Mouse (Mus musculus) midbrain, embryonic 15.5 days (tissue): Measurements from ENCODE around the gene Supt6. TPM values are rescaled to one million over a fixed set of nuclear protein-coding genes. Genes with fewer than 3 reads are reported as not detected.
A peak's percentile ranks its signal among the peaks of the same experiment; 100 is the strongest.

ENCODE experiments used
- ATAC-seq: fragments of 200-750 bp; cut with Nextera tagmentation; replicated peaks from 2 replicates; pipeline ENCODE4 v1.8.0; 2017; ENCODE audit warnings: moderate TSS enrichment
- H3K27ac ChIP-seq: fragments of 300-500 bp; sonication (generic); 2 replicates; pipeline ENCODE4 v1.5.1; 2015; ENCODE audit warnings: mild to moderate bottlenecking, inconsistent platforms
- H3K27me3 ChIP-seq: fragments of 300-500 bp; sonication (generic); replicated peaks from 2 replicates; pipeline ENCODE4 v1.6.1; 2015; ENCODE audit warnings: inconsistent platforms
- H3K36me3 ChIP-seq: fragments of 300-500 bp; sonication (generic); replicated peaks from 2 replicates; pipeline ENCODE4 v1.6.1; 2015; ENCODE audit warnings: inconsistent platforms
- H3K4me1 ChIP-seq: fragments of 300-500 bp; sonication (generic); 2 replicates; pipeline ENCODE4 v1.6.1; 2015; ENCODE audit warnings: inconsistent platforms
- H3K4me2 ChIP-seq: fragments of 300-500 bp; sonication (generic); 2 replicates; pipeline ENCODE4 v1.6.1; 2015; ENCODE audit warnings: inconsistent platforms, mild to moderate bottlenecking, moderate library complexity
- H3K4me3 ChIP-seq: fragments of 300-500 bp; sonication (generic); 2 replicates; pipeline ENCODE4 v1.5.1; 2015; ENCODE audit warnings: mild to moderate bottlenecking, inconsistent platforms
- H3K9ac ChIP-seq: fragments of 300-500 bp; sonication (generic); 2 replicates; pipeline ENCODE4 v1.6.1; 2015; ENCODE audit warnings: mild to moderate bottlenecking, inconsistent platforms
- H3K9me3 ChIP-seq: fragments of 300-500 bp; sonication (generic); 2 replicates; pipeline ENCODE4 v1.6.1; 2016; ENCODE audit warnings: inconsistent platforms
- WGBS: fragments of 180-500 bp; shearing (Covaris S2); methylation state at CpG from one replicate; pipeline ENCODE4 v1.1.7; 2015; ENCODE audit warnings: mixed read lengths; 5-methylcytosine and 5-hydroxymethylcytosine counted together
- microRNA-seq: library from miRNA; unstranded; fragments of <30 nt; microRNA quantifications from one replicate; pipeline ENCODE4, GENCODE M21; 2016
- polyA plus RNA-seq: library from polyadenylated mRNA; unstranded; fragments of >200 nt; fragmentation: Nextera tagmentation; extraction: Ambion mirVana; gene quantifications from 2 replicates; pipeline ENCODE4 v1.2.1, GENCODE M21; 2015

The Supt6 gene
- polyA plus RNA-seq, 1 experiment from 2014 or later: 31.7 TPM

GRCm38 (mm10) chr11:78160675-78161074, 85.1 kb downstream of the Supt6 start:
- no peak overlapping the region for H3K4me3 ChIP-seq
- H3K9me3 ChIP-seq: no peaks in the 10 kb centered on the region
- peaks cover 29% of the 10 kb centered on the region for H3K36me3 ChIP-seq
- 87% methylated on average over 3 of the region's 3 CpGs for WGBS
- no peaks in the 10 kb centered on the region for H3K27me3 ChIP-seq
- H3K4me1 ChIP-seq: peaks cover 33% of the 10 kb centered on the region
- ATAC-seq: no peak
- H3K9ac ChIP-seq: no peak overlapping the region
- no peak overlapping the region for H3K4me2 ChIP-seq
- H3K27ac ChIP-seq: peak overlapping the region; percentile 23; the same call in 1 of the 2 replicates

- Histone ChIP-seq H3K36me3 (peaks cover 30% of the 10 kb centered on the region), H3K4me2 (no peak overlapping the region), H3K27ac (no peak overlapping the region; the same call in 1 of the 2 replicates), H3K9me3 (no peaks in the 10 kb centered on the region), H3K27me3 (no peaks in the 10 kb centered on the region), H3K4me3 (no peak overlapping the region), H3K9ac (no peak overlapping the region), H3K4me1 (peaks cover 32% of the 10 kb centered on the region)
- no peak for ATAC-seq
- WGBS: 88% methylated on average over 18 of the region's 18 CpGs
Measured at GRCm38 (mm10) chr11:78160171-78160570, 85.6 kb downstream of the Supt6 start.

- Histone ChIP-seq H3K4me1 (peaks cover 32% of the 10 kb centered on the region), H3K27me3 (no peaks in the 10 kb centered on the region), H3K9me3 (no peaks in the 10 kb centered on the region), H3K4me3 (no peak overlapping the region), H3K27ac (no peak overlapping the region), H3K4me2 (no peak overlapping the region), H3K36me3 (peaks cover 36% of the 10 kb centered on the region), H3K9ac (no peak overlapping the region)
- ATAC-seq: 0 out of 2 replicates have a peak, but pooled peaks have one; percentile 5
- WGBS: 84% methylated on average over 7 of the region's 7 CpGs
Measured at GRCm38 (mm10) chr11:78159557-78159956, 86.2 kb downstream of the Supt6 start.

DNA sequence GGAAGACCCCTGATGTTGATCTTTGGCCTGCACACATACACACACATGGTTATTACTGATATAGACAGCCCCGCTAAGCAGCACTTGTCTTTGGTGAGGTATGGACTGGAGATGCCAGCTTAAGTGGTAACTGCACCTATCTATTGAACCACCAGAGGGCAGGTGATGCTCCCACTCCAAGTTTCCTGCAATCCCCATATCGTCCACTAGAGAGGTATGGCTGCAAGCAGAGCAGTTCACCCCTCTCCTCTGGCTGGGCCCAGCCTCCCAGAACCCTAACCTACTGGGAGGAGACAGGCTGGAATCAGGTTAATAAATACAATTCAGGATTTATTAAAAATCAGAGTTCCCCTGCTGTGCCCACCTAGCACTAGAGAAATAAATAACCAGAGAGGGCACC, 86.7 kb downstream of the Supt6 start:
- H3K36me3 ChIP-seq: peaks cover 39% of the 10 kb centered on the region

More for the DNA sequence above, 86.7 kb downstream of the Supt6 start:
- 38% methylated on average over 2 of the region's 2 CpGs for WGBS
- no peak overlapping the region for H3K4me3 ChIP-seq
- H3K4me1 ChIP-seq: peaks cover 32% of the 10 kb centered on the region
- no peak overlapping the region for H3K27ac ChIP-seq
- peak; percentile 38 for ATAC-seq
- H3K4me2 ChIP-seq: no peak overlapping the region
- no peaks in the 10 kb centered on the region for H3K9me3 ChIP-seq
- no peaks in the 10 kb centered on the region for H3K27me3 ChIP-seq
- no peak overlapping the region for H3K9ac ChIP-seq

Small RNA genes within 50 kb of the gene (microRNA-seq; reads per million reads assigned to microRNA genes)
- gene Mir7653: 0.74 reads per million

Other genes starting within 250 kb of the Supt6 start
- gene Dhrs13, start 213.7 kb downstream of the Supt6 start, polyA plus RNA-seq: 51.8 and 52.7 TPM in 2 replicates
- gene Flot2, start 208.1 kb downstream of the Supt6 start, polyA plus RNA-seq: 76.7 and 80.4 TPM in 2 replicates
- gene Eral1, start 165.6 kb downstream of the Supt6 start, polyA plus RNA-seq: 31.7 and 33.5 TPM in 2 replicates
- gene Fam222b, start 151.3 kb downstream of the Supt6 start, polyA plus RNA-seq: 33.0 and 33.4 TPM in 2 replicates
- 101 and 107 TPM in 2 replicates for gene Traf4, start 80.4 kb downstream of the Supt6 start, polyA plus RNA-seq
- gene Nek8, start 69.3 kb downstream of the Supt6 start, polyA plus RNA-seq: 6.5 and 7.3 TPM in 2 replicates
- 7.4 and 7.6 TPM in 2 replicates for gene Tlcd1, start 69.3 kb downstream of the Supt6 start, polyA plus RNA-seq
- 695 and 703 TPM in 2 replicates for gene Rpl23a, start 62.4 kb downstream of the Supt6 start, polyA plus RNA-seq
- gene Rab34, start 57.6 kb downstream of the Supt6 start, polyA plus RNA-seq: 56.3 and 61.5 TPM in 2 replicates
- 1.7 and 2.2 TPM in 2 replicates for gene Proca1, start 52.6 kb downstream of the Supt6 start, polyA plus RNA-seq
- 90.0 and 93.6 TPM in 2 replicates for gene Sdf2, start 241 bp downstream of the Supt6 start, polyA plus RNA-seq
- 55.0 and 62.3 TPM in 2 replicates for gene 2610507B11Rik, start 15.8 kb upstream of the Supt6 start, polyA plus RNA-seq
- 0.11 and 0.28 TPM in 2 replicates for gene BC030499, start 44.9 kb upstream of the Supt6 start, polyA plus RNA-seq
- 6.9 and 9.6 TPM in 2 replicates for gene Spag5, start 55.5 kb upstream of the Supt6 start, polyA plus RNA-seq
- gene Aldoc, start 77.0 kb upstream of the Supt6 start, polyA plus RNA-seq: 84.9 and 129 TPM in 2 replicates
- gene Pigs, start 82.4 kb upstream of the Supt6 start, polyA plus RNA-seq: 71.5 and 76.6 TPM in 2 replicates
- gene Unc119, start 97.5 kb upstream of the Supt6 start, polyA plus RNA-seq: 80.8 and 89.7 TPM in 2 replicates
- not detected in 2 replicates for gene Foxn1, start 140.6 kb upstream of the Supt6 start, polyA plus RNA-seq
- not detected in 2 replicates for gene Slc13a2, start 176.2 kb upstream of the Supt6 start, polyA plus RNA-seq
- 23.6 and 23.7 TPM in 2 replicates for gene Slc46a1, start 219.7 kb upstream of the Supt6 start, polyA plus RNA-seq